Mouse (Mus musculus) cortical plate, adult 2 months (tissue): ENCODE data around the gene Exoc3l4.

Experiments
- CTCF ChIP-seq: fragments of 200-500 bp; IDR thresholded peaks from 2 replicates; pipeline ENCODE4 v1.5.1; 2011; ENCODE audit warnings: mild to moderate bottlenecking, control low read depth, low read length; ENCODE audit not compliant: insufficient read depth; ENCODE audit errors: extremely low read depth
- POLR2A ChIP-seq: fragments of 200-500 bp; IDR thresholded peaks from 2 replicates; pipeline ENCODE4 v1.6.1; 2011; ENCODE audit warnings: mild to moderate bottlenecking, low read length, control low read depth; ENCODE audit not compliant: insufficient read depth; ENCODE audit errors: extremely low read depth

- no peak for TF ChIP-seq POLR2A
- no peak for TF ChIP-seq CTCF
Measured at GRCm38 (mm10) chr12:111434745-111435327, 18.0 kb downstream of the Exoc3l4 start.
